Mouse (Mus musculus): ENCODE data around the gene Map3k11. TPM values are rescaled to one million over a fixed set of nuclear protein-coding genes. Genes with fewer than 3 reads are reported as not detected.

Map3k11 gene
- total and polyA plus RNA-seq, 2 experiments from 2014 or later: 10.7 to 20.7 TPM

DNA sequence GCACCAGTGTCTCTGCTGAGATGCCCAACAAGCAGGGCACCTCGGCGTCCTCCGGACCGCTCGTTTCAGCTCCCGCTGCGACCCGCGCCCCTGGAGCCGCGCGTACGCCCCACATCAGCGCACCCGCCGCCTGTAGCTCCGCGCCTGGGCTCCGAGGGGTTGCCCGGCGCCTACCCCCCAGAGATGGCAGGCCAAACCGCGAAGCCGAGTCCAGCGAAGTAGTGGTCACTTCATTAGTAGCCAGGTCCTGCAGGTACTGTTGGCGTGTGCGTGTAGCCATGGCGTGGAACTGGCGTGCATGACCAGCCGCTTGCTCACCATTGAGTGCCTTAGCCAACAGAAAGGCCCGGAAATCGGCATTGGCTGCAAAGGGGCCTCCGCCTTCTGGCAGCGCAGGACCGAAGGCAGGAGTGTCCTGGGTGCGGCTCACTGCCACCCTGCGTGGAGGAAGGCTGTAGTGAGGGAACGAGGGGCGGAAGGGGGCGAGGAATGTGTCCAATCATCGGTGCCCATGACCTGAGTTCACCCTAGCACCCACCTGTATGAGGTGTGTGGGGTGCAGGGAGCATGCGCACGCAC is 33.7 kb upstream of the Map3k11 start:
- 8% methylated on average over 43 of the region's 43 CpGs for WGBS
- no peak for TF ChIP-seq CTCF (IDR thresholded peaks at IDR 0.05; ENCODE audit: low read depth)
- ATAC-seq: no peak
- H3K36me3 ChIP-seq (ENCODE audit: insufficient read depth, low read length): no peaks in the 10 kb centered on the region
- peak overlapping the region; percentile 41; the same call in 1 of the 2 replicates for H3K9ac ChIP-seq (replicated peaks; ENCODE audit: low read length)
- peaks cover 13% of the 10 kb centered on the region; the same call in 1 of the 2 replicates for H3K4me1 ChIP-seq (ENCODE audit: insufficient read depth, low read length)
- H3K9me3 ChIP-seq (ENCODE audit: low read length): no peaks in the 10 kb centered on the region
- H3K4me2 ChIP-seq (ENCODE audit: low read depth, low read length): peak overlapping the region; percentile 61
- no peak overlapping the region for H3K27ac ChIP-seq
- peak; percentile 13 for DNase-seq (ENCODE audit: low spot score)
- peaks cover 9% of the 10 kb centered on the region; the same call in 1 of the 2 replicates for H3K27me3 ChIP-seq (ENCODE audit: insufficient read depth, low read length)
- H3K4me3 ChIP-seq (ENCODE audit: low read length): peak overlapping the region; percentile 39

DNA sequence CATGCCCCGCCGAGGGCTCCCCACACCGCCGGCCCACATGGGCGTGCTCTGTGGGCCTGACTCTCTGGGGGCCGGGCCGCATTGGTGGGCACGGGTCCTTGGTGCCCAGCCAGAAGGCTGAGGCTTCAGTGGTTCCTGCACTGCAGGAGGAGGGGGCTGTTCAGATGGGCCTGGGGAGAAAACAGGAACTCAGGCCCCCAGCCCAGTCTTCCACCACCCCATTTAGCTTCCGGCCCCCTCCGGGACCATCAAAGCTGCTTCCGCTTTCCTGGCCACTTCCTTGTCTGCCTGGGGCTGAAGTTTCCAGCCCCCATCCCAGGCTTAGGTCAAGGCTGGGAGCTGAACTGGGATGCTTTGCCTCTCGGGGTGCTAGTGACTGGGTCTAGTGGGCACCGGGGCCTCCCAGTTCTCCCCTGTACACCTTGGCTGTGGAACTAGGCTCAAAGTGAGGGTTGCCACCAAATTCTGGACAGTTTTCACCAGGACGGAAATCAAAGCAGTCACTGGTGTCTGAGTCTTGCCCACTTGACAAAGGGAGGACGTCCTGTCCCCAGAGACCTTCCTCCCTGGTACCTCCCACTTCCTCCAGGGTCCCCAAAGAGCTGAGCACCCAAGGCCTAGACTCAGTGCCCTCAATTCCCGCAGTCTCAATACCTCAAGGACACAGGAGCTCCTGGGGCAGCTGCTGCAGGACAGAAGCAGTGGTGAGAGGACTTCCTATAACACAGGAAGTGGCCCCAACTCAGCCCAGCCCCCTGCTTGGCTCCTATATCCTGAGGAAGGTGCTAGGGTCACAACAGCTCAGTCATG is 27.4 kb upstream of the Map3k11 start:
- H3K27me3 ChIP-seq (ENCODE audit: insufficient read depth, low read length): no peaks in the 10 kb centered on the region
- H3K4me3 ChIP-seq (ENCODE audit: low read length): no peak overlapping the region
- peak overlapping the region; percentile 25; the same call in 1 of the 2 replicates for H3K4me2 ChIP-seq (ENCODE audit: low read depth, low read length)
- WGBS: 88% methylated on average over 16 of the region's 16 CpGs
- 0 out of 2 replicates have a peak overlapping the region, but pooled peaks have one; percentile 13 for H3K9ac ChIP-seq (replicated peaks; ENCODE audit: low read length)
- H3K4me1 ChIP-seq (ENCODE audit: insufficient read depth, low read length): no peaks in the 10 kb centered on the region
- no peak for TF ChIP-seq CTCF (IDR thresholded peaks at IDR 0.05; ENCODE audit: low read depth)
- peaks cover 18% of the 10 kb centered on the region for H3K36me3 ChIP-seq (ENCODE audit: insufficient read depth, low read length)
- no peak overlapping the region for H3K27ac ChIP-seq
- DNase-seq (ENCODE audit: low spot score) (no peak), ATAC-seq (no peak)
- H3K9me3 ChIP-seq (ENCODE audit: low read length): no peaks in the 10 kb centered on the region

DNA sequence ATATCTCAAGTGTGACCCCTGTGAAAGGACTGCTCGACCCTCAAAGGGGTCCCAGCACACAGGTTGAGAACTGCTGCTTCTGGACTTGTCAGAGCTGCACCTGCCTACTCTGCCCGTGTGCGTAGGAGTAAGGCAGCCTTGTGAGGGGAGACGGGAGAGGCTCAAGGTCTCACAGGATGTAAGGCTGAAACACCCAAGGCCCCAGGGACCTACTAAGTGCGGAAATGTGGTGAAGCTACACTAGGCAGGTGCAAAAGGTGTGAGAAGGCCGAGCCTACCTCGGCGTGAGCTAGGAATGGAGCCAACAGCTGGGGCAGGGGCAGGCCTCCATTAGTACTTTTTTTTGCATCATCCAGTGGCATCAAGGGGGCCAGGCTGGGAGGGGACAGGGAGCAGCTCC is 26.2 kb upstream of the Map3k11 start:
- Histone ChIP-seq H3K36me3 (ENCODE audit: insufficient read depth, low read length) (peaks cover 30% of the 10 kb centered on the region), H3K27me3 (ENCODE audit: insufficient read depth, low read length) (no peaks in the 10 kb centered on the region), H3K9ac (replicated peaks; ENCODE audit: low read length) (peak overlapping the region; percentile 38; the same call in 1 of the 2 replicates), H3K4me1 (ENCODE audit: insufficient read depth, low read length) (no peaks in the 10 kb centered on the region), H3K9me3 (ENCODE audit: low read length) (no peaks in the 10 kb centered on the region), H3K4me2 (ENCODE audit: low read depth, low read length) (peak overlapping the region; percentile 53), H3K27ac (no peak overlapping the region; the same call in 1 of the 2 replicates), H3K4me3 (ENCODE audit: low read length) (peak overlapping the region; percentile 38; the same call in 1 of the 2 replicates)
- TF ChIP-seq CTCF (IDR thresholded peaks at IDR 0.05; ENCODE audit: low read depth): no peak
- ATAC-seq: no peak
- 75% methylated on average over 8 of the region's 8 CpGs for WGBS
- DNase-seq (ENCODE audit: low spot score): no peak

DNA sequence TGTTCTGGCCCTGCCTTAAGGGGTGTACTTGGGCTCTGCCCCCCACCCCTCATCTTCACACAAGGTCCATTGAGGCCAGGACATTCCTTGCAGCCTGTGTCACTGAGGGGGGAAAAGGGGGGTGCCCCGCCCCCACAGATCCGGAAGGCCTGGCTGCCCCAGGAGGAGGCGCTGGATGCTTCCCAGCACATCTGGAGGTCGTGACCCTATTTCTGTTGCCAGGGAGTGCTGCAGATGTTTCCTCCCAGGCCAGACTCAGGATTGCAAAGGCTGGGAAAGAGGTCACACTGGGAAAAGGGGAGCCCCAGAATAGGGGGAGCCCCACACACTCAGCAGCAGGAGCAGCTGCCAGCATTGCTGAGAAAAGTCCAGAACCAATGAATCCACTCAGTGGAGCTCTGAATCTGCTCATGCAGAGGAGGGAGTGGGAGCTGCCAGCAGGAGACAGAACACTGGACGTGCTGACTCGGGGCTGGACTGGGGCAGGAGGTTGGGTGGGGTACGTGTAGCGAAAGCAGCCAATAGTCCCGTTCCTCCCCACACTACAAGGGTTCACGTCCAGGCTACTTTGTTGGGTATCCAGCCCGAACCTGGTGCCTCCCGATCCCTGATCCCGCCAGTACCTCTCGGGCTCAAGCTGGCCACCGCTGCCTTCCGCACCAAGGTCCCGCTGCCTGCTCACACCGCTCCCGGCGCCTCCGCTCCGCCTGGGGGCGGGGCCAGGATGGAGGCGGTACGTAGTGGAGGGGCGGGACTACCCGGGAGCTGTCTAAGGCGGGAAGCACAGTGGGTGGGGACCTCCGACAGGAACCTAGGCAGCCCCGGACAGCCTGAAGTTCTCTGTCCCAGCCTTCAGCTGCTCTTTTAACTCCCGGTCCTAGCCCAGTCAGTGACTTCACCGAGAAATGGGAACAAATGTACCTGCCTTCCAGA is 25.3 kb upstream of the Map3k11 start, which contains the start of gene Sipa1:
Gene Sipa1, minus strand, starts transcription at position 727 of the 933 bp plus-strand sequence.
- no peak for TF ChIP-seq CTCF (IDR thresholded peaks at IDR 0.05; ENCODE audit: low read depth)

DNA sequence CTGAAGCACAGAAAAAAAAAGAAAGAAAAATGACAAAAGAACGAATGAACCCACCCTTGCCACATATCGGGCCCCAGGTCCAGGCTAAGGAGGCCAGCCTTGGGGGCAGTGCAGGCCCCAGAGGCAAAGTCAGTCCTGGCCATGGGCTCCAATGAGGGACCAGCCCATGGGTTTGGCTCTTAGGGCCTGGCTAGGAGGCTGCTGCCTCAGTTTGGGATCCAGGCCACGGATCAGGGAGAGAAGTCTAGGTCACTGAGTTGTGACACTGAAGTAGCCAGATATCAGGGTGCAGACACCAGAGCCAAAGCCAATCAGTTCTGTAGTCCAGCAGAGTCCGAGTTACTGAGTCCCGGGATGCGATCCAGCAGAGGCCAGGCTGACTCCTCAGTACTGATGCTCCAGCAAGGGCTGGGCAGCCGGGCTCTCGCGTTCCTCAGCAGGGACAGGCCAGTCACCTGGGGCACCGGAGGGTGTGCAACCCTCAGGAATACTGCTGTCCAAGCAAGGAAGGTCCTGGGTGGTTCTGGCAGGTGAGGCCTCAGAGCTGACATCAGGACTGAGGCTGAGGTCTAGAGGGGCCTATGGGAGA is 23.8 kb upstream of the Map3k11 start:
- DNase-seq (ENCODE audit: low spot score) (no peak), ATAC-seq (no peak)
- 91% methylated on average over 10 of the region's 10 CpGs for WGBS
- Histone ChIP-seq H3K4me3 (ENCODE audit: low read length) (no peak overlapping the region), H3K9me3 (ENCODE audit: low read length) (no peaks in the 10 kb centered on the region), H3K36me3 (ENCODE audit: insufficient read depth, low read length) (peaks cover 43% of the 10 kb centered on the region), H3K27ac (no peak overlapping the region), H3K4me2 (ENCODE audit: low read depth, low read length) (no peak overlapping the region), H3K9ac (replicated peaks; ENCODE audit: low read length) (no peak overlapping the region), H3K27me3 (ENCODE audit: insufficient read depth, low read length) (no peaks in the 10 kb centered on the region), H3K4me1 (ENCODE audit: insufficient read depth, low read length) (no peaks in the 10 kb centered on the region)
- TF ChIP-seq CTCF (IDR thresholded peaks at IDR 0.05; ENCODE audit: low read depth): no peak

More for the DNA sequence above, 25.3 kb upstream of the Map3k11 start, which contains the start of gene Sipa1:
- Histone ChIP-seq H3K9me3 (ENCODE audit: low read length) (no peaks in the 10 kb centered on the region), H3K27ac (peak within 1 kb of the TSS; percentile 60; the same call in 1 of the 2 replicates), H3K4me1 (ENCODE audit: insufficient read depth, low read length) (no peaks in the 10 kb centered on the region), H3K9ac (replicated peaks; ENCODE audit: low read length) (peak within 1 kb of the TSS; percentile 38), H3K4me3 (ENCODE audit: low read length) (peak within 1 kb of the TSS; percentile 38), H3K36me3 (ENCODE audit: insufficient read depth, low read length) (peaks cover 38% of the 10 kb centered on the region), H3K4me2 (ENCODE audit: low read depth, low read length) (peak within 1 kb of the TSS; percentile 53), H3K27me3 (ENCODE audit: insufficient read depth, low read length) (no peaks in the 10 kb centered on the region)
- DNase-seq (ENCODE audit: low spot score): peak; percentile 77
- 5% methylated on average over 32 of the region's 32 CpGs for WGBS
- peak; percentile 84 for ATAC-seq

DNA sequence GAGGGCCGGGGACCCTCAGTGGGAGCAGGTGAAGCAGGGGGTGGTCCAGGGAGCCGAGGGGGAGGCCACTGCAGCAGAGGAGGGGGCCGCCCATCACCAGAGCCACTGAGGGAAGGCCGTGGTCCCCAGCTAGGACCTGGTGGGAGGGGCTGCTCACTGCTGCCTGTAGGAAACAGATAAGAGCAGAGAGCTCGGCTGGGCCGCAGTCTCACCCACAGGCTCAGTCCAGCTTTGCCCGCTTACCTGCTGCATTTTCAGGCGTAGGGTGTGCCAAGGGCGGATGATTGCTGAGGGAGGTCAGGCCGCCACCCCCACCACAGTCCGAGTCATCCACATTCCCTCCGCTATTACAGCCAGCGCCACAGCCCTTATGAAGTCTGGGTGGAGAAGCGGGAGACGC is 23.1 kb upstream of the Map3k11 start:
- no peak for TF ChIP-seq CTCF (IDR thresholded peaks at IDR 0.05; ENCODE audit: low read depth)
- Histone ChIP-seq H3K27ac (no peak overlapping the region), H3K36me3 (ENCODE audit: insufficient read depth, low read length) (peaks cover 47% of the 10 kb centered on the region), H3K4me2 (ENCODE audit: low read depth, low read length) (no peak overlapping the region), H3K4me3 (ENCODE audit: low read length) (no peak overlapping the region), H3K9me3 (ENCODE audit: low read length) (no peaks in the 10 kb centered on the region), H3K4me1 (ENCODE audit: insufficient read depth, low read length) (no peaks in the 10 kb centered on the region), H3K27me3 (ENCODE audit: insufficient read depth, low read length) (no peaks in the 10 kb centered on the region), H3K9ac (replicated peaks; ENCODE audit: low read length) (no peak overlapping the region)
- WGBS: 89% methylated on average over 15 of the region's 15 CpGs
- DNase-seq (ENCODE audit: low spot score): no peak
- no peak for ATAC-seq
